Mouse (Mus musculus): ENCODE measurements around the gene Scn1a. TPM values are rescaled to one million over a fixed set of nuclear protein-coding genes. Genes with fewer than 3 reads are reported as not detected.

The Scn1a gene
- under 0.01 TPM in 1 of 2 replicates, not detected in the other for polyA plus RNA-seq (2012; rRNA removed)

DNA sequence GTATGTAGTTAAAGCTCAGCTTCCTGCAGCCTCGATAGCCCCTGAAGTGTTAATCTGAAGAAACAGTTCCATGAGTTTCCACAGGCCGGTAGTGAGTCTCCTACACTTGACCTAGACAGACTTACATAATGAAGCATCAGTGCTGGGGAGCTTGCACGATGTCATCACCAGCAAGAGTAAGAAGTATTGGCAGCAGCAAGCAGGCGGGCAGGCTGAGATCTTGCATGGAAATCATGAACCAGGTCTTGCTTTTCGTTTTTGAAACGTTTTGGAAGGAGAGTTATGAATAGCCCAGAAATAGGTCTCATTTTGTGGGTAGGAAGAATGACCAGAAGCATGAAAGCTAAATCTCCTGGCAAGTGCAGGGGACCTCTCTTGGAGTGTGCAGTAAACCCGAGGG is at the start of gene Scn1a:
Gene Scn1a (minus strand): TSS at position 130 of the 400 bp plus-strand sequence.

GRCm38 (mm10) chr2:66256220-66257131 is 184.2 kb downstream of the Scn1a start, which contains the start of gene Ttc21b:
TSS of gene Ttc21b (minus strand) at chr2:66256617.

Other genes starting within 250 kb of the Scn1a start
- 1.2 TPM in 2 replicates for gene Ttc21b, start 184.2 kb downstream of the Scn1a start, polyA plus RNA-seq (2012; rRNA removed)
- gene Scn9a, start 194.1 kb upstream of the Scn1a start, polyA plus RNA-seq (2012; rRNA removed): under 0.01 TPM in 1 of 2 replicates, not detected in the other